Mouse (Mus musculus) bone marrow, adult 2 months (tissue): ENCODE measurements around the gene Igsf21.

ENCODE experiments used
- CTCF ChIP-seq: fragments of 200-500 bp; IDR thresholded peaks from 2 replicates; pipeline ENCODE4 v1.5.1; 2011; ENCODE audit warnings: low read length, control low read depth; ENCODE audit not compliant: control insufficient read depth, insufficient read depth
- POLR2A ChIP-seq: fragments of 200-500 bp; IDR thresholded peaks from 2 replicates; pipeline ENCODE4 v1.6.1; 2011; ENCODE audit warnings: low read depth, mild to moderate bottlenecking, control low read depth, low read length, borderline replicate concordance; ENCODE audit not compliant: control insufficient read depth

GRCm38 (mm10) chr4:140115756-140116155, 130.8 kb downstream of the Igsf21 start:
- no peak for TF ChIP-seq POLR2A
- no peak for TF ChIP-seq CTCF
